Mouse (Mus musculus) liver, postnatal 0 days (tissue): ENCODE measurements around the gene Serpinb3b. TPM values are rescaled to one million over a fixed set of nuclear protein-coding genes. Genes with fewer than 3 reads are reported as not detected.
"Not testable (repeated sequence)": the region's sequence is repeated elsewhere in the genome, so short reads cannot be mapped to it uniquely, and the experiment has no call there.

Experiments used
- ATAC-seq: fragments of 200-750 bp; cut with Nextera tagmentation; 2 replicates; pipeline ENCODE4 v1.8.0; 2017; ENCODE audit warnings: mild to moderate bottlenecking, moderate library complexity
- DNase-seq: peaks from one replicate; pipeline ENCODE4 v3.0.0-alpha.2; 2016
- H3K27ac ChIP-seq: fragments of 300-500 bp; sonication (generic); 2 replicates; pipeline ENCODE4 v1.5.1; 2014; ENCODE audit warnings: antibody characterized with exemption, moderate library complexity, mild to moderate bottlenecking, low read depth
- H3K27me3 ChIP-seq: fragments of 300-500 bp; sonication (generic); 2 replicates; pipeline ENCODE4 v1.6.1; 2014; ENCODE audit warnings: low read length, control low read depth, mixed read lengths; ENCODE audit not compliant: insufficient read depth
- H3K36me3 ChIP-seq: fragments of 300-500 bp; sonication (generic); replicated peaks from 2 replicates; pipeline ENCODE4 v1.6.1; 2014; ENCODE audit warnings: mild to moderate bottlenecking, control low read depth, low read length, moderate library complexity, mixed read lengths; ENCODE audit not compliant: insufficient read depth
- H3K4me1 ChIP-seq: fragments of 300-500 bp; sonication (generic); 2 replicates; pipeline ENCODE4 v1.6.1; 2014; ENCODE audit warnings: antibody characterized with exemption, mild to moderate bottlenecking, control low read depth; ENCODE audit not compliant: insufficient read depth
- H3K4me2 ChIP-seq: fragments of 300-500 bp; sonication (generic); 2 replicates; pipeline ENCODE4 v1.6.1; 2014; ENCODE audit warnings: low read depth, mild to moderate bottlenecking, low read length, moderate library complexity, mixed read lengths
- H3K4me3 ChIP-seq: fragments of 300-500 bp; sonication (generic); 2 replicates; pipeline ENCODE4 v1.5.1; 2014; ENCODE audit warnings: low read depth, low read length
- H3K9ac ChIP-seq: fragments of 300-500 bp; sonication (generic); replicated peaks from 2 replicates; pipeline ENCODE4 v1.6.1; 2014; ENCODE audit warnings: mild to moderate bottlenecking, moderate library complexity
- H3K9me3 ChIP-seq: fragments of 300-500 bp; sonication (generic); 2 replicates; pipeline ENCODE4 v1.6.1; 2016; ENCODE audit warnings: mild to moderate bottlenecking, control low read depth, low read length, mixed read lengths
- CTCF ChIP-seq: sonication (generic); IDR thresholded peaks from 2 replicates; pipeline ENCODE4 v1.5.1; 2016; ENCODE audit warnings: antibody characterized with exemption, low read depth
- WGBS: fragments of 180-500 bp; shearing (Covaris S2); extraction: QIAGEN DNeasy Blood & Tissue Kit; methylation state at CpG from one replicate; pipeline ENCODE4 v1.1.7; 2014; ENCODE audit not compliant: insufficient replicate concordance; 5-methylcytosine and 5-hydroxymethylcytosine counted together
- polyA plus RNA-seq: library from polyadenylated mRNA; unstranded; fragments of >200 nt; fragmentation: Nextera tagmentation; extraction: Ambion mirVana; gene quantifications from 2 replicates; pipeline ENCODE4 v1.2.1, GENCODE M21; 2015

Serpinb3b gene
- not detected in 2 replicates for polyA plus RNA-seq

GRCm38 (mm10) chr1:107278261-107278660 lies at the start of gene Serpinb3b, which contains the start of gene Serpinb3c:
Gene Serpinb3b (minus strand): TSS chr1:107278361.
Gene Serpinb3c (minus strand): TSS chr1:107278371.
- not testable (repeated sequence) for H3K27me3 ChIP-seq, H3K9ac ChIP-seq, H3K4me1 ChIP-seq, DNase-seq, H3K9me3 ChIP-seq, H3K27ac ChIP-seq, H3K4me2 ChIP-seq, H3K36me3 ChIP-seq, ATAC-seq, H3K4me3 ChIP-seq

- not testable (repeated sequence) for H3K4me3 ChIP-seq, H3K9ac ChIP-seq, H3K4me1 ChIP-seq, H3K27me3 ChIP-seq, H3K36me3 ChIP-seq, H3K9me3 ChIP-seq, DNase-seq, H3K27ac ChIP-seq, ATAC-seq, H3K4me2 ChIP-seq
- WGBS = 33% methylated on average over 3 of the region's 3 CpGs
- TF ChIP-seq CTCF = peak; percentile 58
Measured at GRCm38 (mm10) chr1:107243170-107243569, 35.0 kb downstream of the Serpinb3b start.

GRCm38 (mm10) chr1:107217276-107217675 lies 60.9 kb downstream of the Serpinb3b start:
- H3K27ac ChIP-seq, H3K9ac ChIP-seq, H3K4me1 ChIP-seq, ATAC-seq, H3K36me3 ChIP-seq, H3K27me3 ChIP-seq, H3K9me3 ChIP-seq, H3K4me3 ChIP-seq, H3K4me2 ChIP-seq, DNase-seq: not testable (repeated sequence)
- 80% methylated on average over 1 of the region's 1 CpGs for WGBS

GRCm38 (mm10) chr1:107127453-107127852 lies 150.7 kb downstream of the Serpinb3b start:
- H3K27ac ChIP-seq, DNase-seq: not testable (repeated sequence)
- peak; percentile 30; the same call in 1 of the 2 replicates for TF ChIP-seq CTCF

More at GRCm38 (mm10) chr1:107127453-107127852, 150.7 kb downstream of the Serpinb3b start:
- not testable (repeated sequence) for H3K27me3 ChIP-seq, H3K4me3 ChIP-seq, H3K36me3 ChIP-seq, H3K9me3 ChIP-seq, H3K4me2 ChIP-seq, H3K9ac ChIP-seq, ATAC-seq, H3K4me1 ChIP-seq

Other genes with a start within 250 kb of the Serpinb3b start
- gene Serpinb3a, start 226.1 kb downstream of the Serpinb3b start, polyA plus RNA-seq = not detected in 2 replicates
- gene Serpinb3d, start 194.9 kb downstream of the Serpinb3b start, polyA plus RNA-seq = not detected in 2 replicates
- gene Serpinb3c, start within 50 bp of the Serpinb3b start, polyA plus RNA-seq = not detected in 2 replicates
- gene Serpinb11, start 82.8 kb upstream of the Serpinb3b start, polyA plus RNA-seq = not detected in 2 replicates
- not detected in 2 replicates for gene Serpinb7, start 121.3 kb upstream of the Serpinb3b start, polyA plus RNA-seq
- 3.6 and 3.7 TPM in 2 replicates for gene Serpinb2, start 233.1 kb upstream of the Serpinb3b start, polyA plus RNA-seq